Comparison of ENCODE assay signal across 8 mouse cellular contexts in genomic region chr7:101320399-101321217, GRCm38 (mm10). TPM values are rescaled to one million over a fixed set of nuclear protein-coding genes. Genes with fewer than 3 reads are reported as not detected.
DNase-seq lines count a peak whose midpoint lies in the region; ATAC-seq and TF ChIP-seq lines count a peak whose summit lies in the region.

No protein-coding gene starts in this region.

- no peaks in the 10 kb centered on the region for H3K9me3 ChIP-seq in heart, embryonic 14.5 days (ENCODE audit: control insufficient read depth, low read length)
- H3K9me3 ChIP-seq in midbrain, embryonic 11.5 days (ENCODE audit: control insufficient read depth, low read length): no peaks in the 10 kb centered on the region

- no peaks in the 10 kb centered on the region for H3K36me3 ChIP-seq in heart, embryonic 14.5 days (ENCODE audit: control insufficient read depth, insufficient read depth, low read length)
- no peaks in the 10 kb centered on the region for H3K36me3 ChIP-seq in midbrain, embryonic 11.5 days (ENCODE audit: control insufficient read depth, insufficient read depth, low read length)

- peak overlapping the region; percentile 83 for H3K9ac ChIP-seq in heart, embryonic 14.5 days (ENCODE audit: low read length)
- peak overlapping the region; percentile 75 for H3K9ac ChIP-seq in midbrain, embryonic 11.5 days (ENCODE audit: low read length)

- peak overlapping the region; percentile 99 for H3K4me2 ChIP-seq in heart, embryonic 14.5 days (ENCODE audit: low read length)
- peak overlapping the region; percentile 99 for H3K4me2 ChIP-seq in midbrain, embryonic 11.5 days

- peak; percentile 74 for DNase-seq in cerebellum, adult 2 months
- DNase-seq in cerebellum, adult 9-10 months: no peak
- peak; percentile 44 to 46 for DNase-seq in B cell, adult 2 months
- peak; percentile 82 for DNase-seq in kidney, postnatal 10 days
- peak; percentile 96 for DNase-seq in midbrain, embryonic 11.5 days (ENCODE audit: low spot score, missing footprints)
- DNase-seq in c-Kit-positive CD71-positive TER-119-positive erythroid progenitor cells, embryonic 14.5 days (ENCODE audit: low spot score): no peak

- peak overlapping the region; percentile 15 for H3K27ac ChIP-seq in cerebellum, adult 2 months (ENCODE audit: insufficient read depth, low read length)
- no peak overlapping the region for H3K27ac ChIP-seq in brown adipose tissue, adult 24 weeks (replicated peaks; ENCODE audit: low read depth, low read length)
- H3K27ac ChIP-seq in heart, embryonic 14.5 days (replicated peaks in 1 of 2; ENCODE audit: control insufficient read depth in 1 of 2, insufficient read depth in 1 of 2, low read depth in 2 of 2, low read length in 2 of 2): no peak overlapping the region
- H3K27ac ChIP-seq in midbrain, embryonic 11.5 days (ENCODE audit: low read depth, low read length): no peak overlapping the region

- TF ChIP-seq CTCF in cerebellum, adult 2 months (IDR thresholded peaks at IDR 0.05; ENCODE audit: borderline replicate concordance, insufficient read depth, low read depth, low read length): no peak

- ATAC-seq in heart, embryonic 14.5 days (ENCODE audit: insufficient number of reproducible peaks, insufficient read depth, low FRiP score, low read depth): peak; percentile 31; the same call in 1 of the 2 replicates
- peak; percentile 71 for ATAC-seq in midbrain, embryonic 11.5 days (ENCODE audit: low FRiP score)

- TF ChIP-seq POLR2A in cerebellum, adult 2 months (IDR thresholded peaks at IDR 0.05; ENCODE audit: borderline replicate concordance, insufficient read depth, low read length): no peak

- H3K4me3 ChIP-seq in cerebellum, adult 2 months (replicated peaks; ENCODE audit: insufficient read depth, low read depth, low read length): peak overlapping the region; percentile 69
- H3K4me3 ChIP-seq in brown adipose tissue, adult 24 weeks (ENCODE audit: insufficient read depth, low read depth, low read length): peak overlapping the region; percentile 59
- peak overlapping the region; percentile 57 to 82 for H3K4me3 ChIP-seq in heart, embryonic 14.5 days (ENCODE audit: control insufficient read depth in 1 of 2, insufficient read depth in 1 of 2, low read depth in 1 of 2, low read length in 2 of 2)
- H3K4me3 ChIP-seq in midbrain, embryonic 11.5 days (ENCODE audit: low read depth, low read length): peak overlapping the region; percentile 85

- peaks cover 31% of the 10 kb centered on the region for H3K4me1 ChIP-seq in cerebellum, adult 2 months (ENCODE audit: control insufficient read depth, insufficient read depth, low read length)
- H3K4me1 ChIP-seq in brown adipose tissue, adult 24 weeks (ENCODE audit: control insufficient read depth, insufficient read depth, insufficient read length, low read length): no peaks in the 10 kb centered on the region
- H3K4me1 ChIP-seq in heart, embryonic 14.5 days (ENCODE audit: control insufficient read depth in 2 of 2, insufficient read depth in 2 of 2, low read length in 2 of 2): peaks cover 14 to 15% of the 10 kb centered on the region in 2 experiments
- H3K4me1 ChIP-seq in midbrain, embryonic 11.5 days (ENCODE audit: control insufficient read depth, insufficient read depth, low read length): no peaks in the 10 kb centered on the region; the same call in 1 of the 2 replicates

- no peaks in the 10 kb centered on the region for H3K27me3 ChIP-seq in cerebellum, adult 2 months (ENCODE audit: control insufficient read depth, insufficient read depth, low read length)
- no peaks in the 10 kb centered on the region for H3K27me3 ChIP-seq in heart, embryonic 14.5 days (ENCODE audit: control insufficient read depth, insufficient read depth, low read length)
- peaks cover 22% of the 10 kb centered on the region for H3K27me3 ChIP-seq in midbrain, embryonic 11.5 days (ENCODE audit: control insufficient read depth, insufficient read depth, low read length)

- WGBS in cerebellum, adult 2 months: 5% methylated on average over 23 of the region's 37 CpGs
- 4% methylated on average over 28 of the region's 37 CpGs for WGBS in heart, embryonic 14.5 days
- 8% methylated on average over 21 of the region's 37 CpGs for WGBS in midbrain, embryonic 11.5 days

RNA-seq across cellular contexts. Expression of gene Stard10, which starts 3.7 kb away (rescaled TPM):
- polyA plus RNA-seq in cerebellum, adult 2 months (2012; rRNA removed): 119 and 123 TPM in 2 replicates
- 36.6 and 41.4 TPM in 2 replicates for polyA plus RNA-seq in brown adipose tissue, adult 24 weeks (2012; ENCODE audit: insufficient read depth, insufficient read length, missing spikeins)
- polyA plus RNA-seq in heart, embryonic 14.5 days (2014; fragmentation: Nextera tagmentation; extraction: Ambion mirVana): 41.9 and 61.7 TPM in 2 replicates
- 5.3 and 5.7 TPM in 2 replicates for polyA plus RNA-seq in midbrain, embryonic 11.5 days (2014; fragmentation: Nextera tagmentation; extraction: Ambion mirVana)

RNA-seq across cellular contexts. Expression of gene Atg16l2, which starts 18.6 kb away (rescaled TPM):
- 60.5 and 62.6 TPM in 2 replicates for polyA plus RNA-seq in cerebellum, adult 2 months (2012; rRNA removed)
- polyA plus RNA-seq in brown adipose tissue, adult 24 weeks (2012; ENCODE audit: insufficient read depth, insufficient read length, missing spikeins): 2.9 and 7.5 TPM in 2 replicates
- 21.3 and 25.5 TPM in 2 replicates for polyA plus RNA-seq in heart, embryonic 14.5 days (2014; fragmentation: Nextera tagmentation; extraction: Ambion mirVana)
- 8.5 and 14.8 TPM in 2 replicates for polyA plus RNA-seq in midbrain, embryonic 11.5 days (2014; fragmentation: Nextera tagmentation; extraction: Ambion mirVana)

RNA-seq across cellular contexts. Expression of gene Arap1, which starts 27.3 kb away (rescaled TPM):
- 41.8 and 44.8 TPM in 2 replicates for polyA plus RNA-seq in cerebellum, adult 2 months (2012; rRNA removed)
- 23.3 and 25.6 TPM in 2 replicates for polyA plus RNA-seq in brown adipose tissue, adult 24 weeks (2012; ENCODE audit: insufficient read depth, insufficient read length, missing spikeins)
- 26.7 and 29.2 TPM in 2 replicates for polyA plus RNA-seq in heart, embryonic 14.5 days (2014; fragmentation: Nextera tagmentation; extraction: Ambion mirVana)
- polyA plus RNA-seq in midbrain, embryonic 11.5 days (2014; fragmentation: Nextera tagmentation; extraction: Ambion mirVana): 10.8 and 11.2 TPM in 2 replicates

Comparison
In these comparisons a context has a peak if more than half of its experiments do, and no peak if none do; other contexts are left out.
1. DNase-seq: peak in cerebellum, adult 2 months (2 of 2), B cell, adult 2 months (2 of 2), kidney, postnatal 10 days (single experiment) and midbrain, embryonic 11.5 days (single experiment); none in cerebellum, adult 9-10 months (single experiment) and c-Kit-positive CD71-positive TER-119-positive erythroid progenitor cells, embryonic 14.5 days (single experiment).
2. Peak in every context shown above with its lines, with median percentiles within 50 percentile points of each other: H3K4me3 ChIP-seq.